Mouse (Mus musculus) gastrocnemius, postnatal 10 days (tissue): ENCODE data around the gene Mgst2. TPM values are rescaled to one million over a fixed set of nuclear protein-coding genes. Genes with fewer than 3 reads are reported as not detected.

Experiments
- total RNA-seq, 2 experiments: library from RNA; stranded (reverse); gene quantifications; 2 replicates each; pipeline ENCODE4 v1.2.3; 2021

Gene Mgst2
- total RNA-seq, 2 experiments from 2014 or later = 0.99 to 1.4 TPM

Other genes starting within 250 kb of the Mgst2 start
- 10 to 100 TPM; 48.1 to 52.6 TPM for gene Naa15, start 245.2 kb upstream of the Mgst2 start, total RNA-seq
- gene Rab33b, start 176.4 kb upstream of the Mgst2 start, total RNA-seq = 10 to 100 TPM; 12.1 to 13.4 TPM
- 100 to 1,000 TPM; 102 to 121 TPM for gene Setd7, start 99.5 kb upstream of the Mgst2 start, total RNA-seq